Mouse (Mus musculus) kidney, embryonic 16.5 days (tissue): ENCODE data around the gene Gsk3a. TPM values are rescaled to one million over a fixed set of nuclear protein-coding genes. Genes with fewer than 3 reads are reported as not detected.

Experiments used
- ATAC-seq: fragments of 200-750 bp; cut with Nextera tagmentation; 2 replicates; pipeline ENCODE4 v1.8.0; 2017; ENCODE audit warnings: moderate TSS enrichment; ENCODE audit not compliant: low FRiP score, low TSS enrichment
- H3K27ac ChIP-seq: fragments of 300-500 bp; sonication (generic); 2 replicates; pipeline ENCODE4 v1.5.1; 2014; ENCODE audit warnings: low read length
- H3K27me3 ChIP-seq: fragments of 300-500 bp; sonication (generic); 2 replicates; pipeline ENCODE4 v1.6.1; 2014; ENCODE audit warnings: low read length, control low read depth, mixed read lengths; ENCODE audit not compliant: insufficient read depth
- H3K36me3 ChIP-seq: fragments of 300-500 bp; sonication (generic); 2 replicates; pipeline ENCODE4 v1.6.1; 2014; ENCODE audit warnings: low read length, control low read depth, mixed read lengths; ENCODE audit not compliant: insufficient read depth
- H3K4me1 ChIP-seq: fragments of 300-500 bp; sonication (generic); 2 replicates; pipeline ENCODE4 v1.6.1; 2014; ENCODE audit warnings: low read length, control low read depth, mixed read lengths; ENCODE audit not compliant: insufficient read depth
- H3K4me2 ChIP-seq: fragments of 300-500 bp; sonication (generic); replicated peaks from 2 replicates; pipeline ENCODE4 v1.6.1; 2014; ENCODE audit warnings: low read depth, low read length
- H3K4me3 ChIP-seq: fragments of 300-500 bp; sonication (generic); 2 replicates; pipeline ENCODE4 v1.5.1; 2014; ENCODE audit warnings: mild to moderate bottlenecking, low read length
- H3K9ac ChIP-seq: fragments of 300-500 bp; sonication (generic); replicated peaks from 2 replicates; pipeline ENCODE4 v1.6.1; 2014; ENCODE audit warnings: low read length
- H3K9me3 ChIP-seq: fragments of 300-500 bp; sonication (generic); 2 replicates; pipeline ENCODE4 v1.6.1; 2016; ENCODE audit warnings: low read length, control low read depth
- WGBS: fragments of 180-500 bp; shearing (Covaris S2); extraction: QIAGEN DNeasy Blood & Tissue Kit; methylation state at CpG from one replicate; pipeline ENCODE4 v1.1.7; 2014; 5-methylcytosine and 5-hydroxymethylcytosine counted together
- polyA plus RNA-seq: library from polyadenylated mRNA; unstranded; fragments of >200 nt; fragmentation: Nextera tagmentation; extraction: Ambion mirVana; gene quantifications from 2 replicates; pipeline ENCODE4 v1.2.1, GENCODE M21; 2015

The Gsk3a gene
- polyA plus RNA-seq, 1 experiment from 2014 or later, result 9.0 TPM

GRCm38 (mm10) chr7:25240631-25241030 is 3.0 kb upstream of the Gsk3a start:
- no peaks in the 10 kb centered on the region for H3K9me3 ChIP-seq
- H3K4me3 ChIP-seq, result no peak overlapping the region
- 58% methylated on average over 7 of the region's 7 CpGs for WGBS
- no peak overlapping the region for H3K27ac ChIP-seq
- ATAC-seq, result no peak
- no peak overlapping the region for H3K4me2 ChIP-seq
- no peak overlapping the region for H3K9ac ChIP-seq
- no peaks in the 10 kb centered on the region for H3K27me3 ChIP-seq
- peaks cover 34% of the 10 kb centered on the region for H3K36me3 ChIP-seq
- peaks cover 30% of the 10 kb centered on the region for H3K4me1 ChIP-seq

- Histone ChIP-seq H3K27ac (peak overlapping the region; percentile 80), H3K9me3 (no peaks in the 10 kb centered on the region), H3K36me3 (peaks cover 18% of the 10 kb centered on the region), H3K27me3 (no peaks in the 10 kb centered on the region), H3K4me3 (peak overlapping the region; percentile 82), H3K4me1 (peaks cover 22% of the 10 kb centered on the region), H3K4me2 (peak overlapping the region; percentile 80), H3K9ac (peak overlapping the region; percentile 57)
- peak; percentile 60 for ATAC-seq
- WGBS, result 3% methylated on average over 30 of the region's 30 CpGs
These were observed 1.4 kb upstream of the Gsk3a start for GRCm38 (mm10) chr7:25238829-25239623.

- peak overlapping the region; percentile 80 for H3K27ac ChIP-seq
- H3K4me1 ChIP-seq, result peaks cover 22% of the 10 kb centered on the region
- H3K27me3 ChIP-seq, result no peaks in the 10 kb centered on the region
- H3K4me3 ChIP-seq, result peak overlapping the region; percentile 82
- peak; percentile 91 for ATAC-seq
- peaks cover 19% of the 10 kb centered on the region for H3K36me3 ChIP-seq
- under 1% methylated on average over 23 of the region's 23 CpGs for WGBS
- peak overlapping the region; percentile 80 for H3K4me2 ChIP-seq
- no peaks in the 10 kb centered on the region for H3K9me3 ChIP-seq
- peak overlapping the region; percentile 95 for H3K9ac ChIP-seq
These were observed 510 bp upstream of the Gsk3a start for GRCm38 (mm10) chr7:25238015-25238706.

GRCm38 (mm10) chr7:25235526-25235925 is 2.1 kb downstream of the Gsk3a start:
- no peak overlapping the region for H3K27ac ChIP-seq
- no peak overlapping the region for H3K4me3 ChIP-seq
- peaks cover 30% of the 10 kb centered on the region for H3K36me3 ChIP-seq
- no peaks in the 10 kb centered on the region for H3K9me3 ChIP-seq
- H3K4me1 ChIP-seq, result peaks cover 22% of the 10 kb centered on the region
- H3K4me2 ChIP-seq, result no peak overlapping the region
- H3K9ac ChIP-seq, result no peak overlapping the region
- WGBS, result 87% methylated on average over 5 of the region's 5 CpGs
- no peak for ATAC-seq
- no peaks in the 10 kb centered on the region for H3K27me3 ChIP-seq

GRCm38 (mm10) chr7:25233061-25233460 is 4.6 kb downstream of the Gsk3a start:
- Histone ChIP-seq H3K27me3 (no peaks in the 10 kb centered on the region), H3K36me3 (peaks cover 53% of the 10 kb centered on the region), H3K9me3 (no peaks in the 10 kb centered on the region), H3K9ac (no peak overlapping the region), H3K27ac (no peak overlapping the region), H3K4me3 (no peak overlapping the region), H3K4me2 (no peak overlapping the region), H3K4me1 (peaks cover 18% of the 10 kb centered on the region)
- no peak for ATAC-seq
- WGBS, result 74% methylated on average over 2 of the region's 2 CpGs

- Histone ChIP-seq H3K9me3 (no peaks in the 10 kb centered on the region), H3K9ac (no peak overlapping the region), H3K27me3 (no peaks in the 10 kb centered on the region), H3K4me1 (peaks cover 18% of the 10 kb centered on the region), H3K27ac (no peak overlapping the region), H3K4me2 (no peak overlapping the region), H3K36me3 (peaks cover 62% of the 10 kb centered on the region), H3K4me3 (no peak overlapping the region)
- no peak for ATAC-seq
- 58% methylated on average over 5 of the region's 5 CpGs for WGBS
These were observed 5.5 kb downstream of the Gsk3a start for GRCm38 (mm10) chr7:25232101-25232648.

- no peak for ATAC-seq
- H3K4me3 ChIP-seq, result no peak overlapping the region
- peaks cover 76% of the 10 kb centered on the region for H3K36me3 ChIP-seq
- no peaks in the 10 kb centered on the region for H3K27me3 ChIP-seq
- no peak overlapping the region for H3K4me2 ChIP-seq
- H3K27ac ChIP-seq, result no peak overlapping the region
- 84% methylated on average over 9 of the region's 9 CpGs for WGBS
- peaks cover 6% of the 10 kb centered on the region; the same call in 1 of the 2 replicates for H3K4me1 ChIP-seq
- no peaks in the 10 kb centered on the region for H3K9me3 ChIP-seq
- no peak overlapping the region for H3K9ac ChIP-seq
These were observed 6.9 kb downstream of the Gsk3a start for GRCm38 (mm10) chr7:25230690-25231285.

- Histone ChIP-seq H3K9ac (no peak overlapping the region), H3K27ac (no peak overlapping the region), H3K36me3 (peaks cover 87% of the 10 kb centered on the region), H3K27me3 (no peaks in the 10 kb centered on the region), H3K9me3 (no peaks in the 10 kb centered on the region), H3K4me2 (no peak overlapping the region), H3K4me1 (no peaks in the 10 kb centered on the region), H3K4me3 (no peak overlapping the region)
- WGBS, result 90% methylated on average over 1 of the region's 1 CpGs
- ATAC-seq, result no peak
These were observed 9.9 kb downstream of the Gsk3a start for GRCm38 (mm10) chr7:25227523-25228300.

GRCm38 (mm10) chr7:25222275-25222967 is 15.2 kb downstream of the Gsk3a start:
- 90% methylated on average over 10 of the region's 10 CpGs for WGBS

More at GRCm38 (mm10) chr7:25222275-25222967, 15.2 kb downstream of the Gsk3a start:
- Histone ChIP-seq H3K4me1 (peaks cover 26% of the 10 kb centered on the region), H3K27me3 (no peaks in the 10 kb centered on the region), H3K36me3 (peaks cover 38% of the 10 kb centered on the region), H3K4me3 (peak overlapping the region; percentile 63), H3K4me2 (peak overlapping the region; percentile 86), H3K9ac (peak overlapping the region; percentile 71), H3K27ac (no peak overlapping the region), H3K9me3 (no peaks in the 10 kb centered on the region)
- no peak for ATAC-seq
